Mouse (Mus musculus): ENCODE data around the gene Sertad1.

GRCm38 (mm10) chr7:27471390-27472120 lies 15.2 kb upstream of the Sertad1 start:
- TF ChIP-seq CTCF (IDR thresholded peaks at IDR 0.05; ENCODE audit: low read depth): no peak
- TF ChIP-seq EP300 (IDR thresholded peaks at IDR 0.05; ENCODE audit: low read depth): no peak

Measured in liver, postnatal 0 days (tissue).